Mouse (Mus musculus) limb, embryonic 11.5 days (tissue): Measurements from ENCODE around the gene Ipo4. TPM values are rescaled to one million over a fixed set of nuclear protein-coding genes. Genes with fewer than 3 reads are reported as not detected.

Source experiments
- ATAC-seq: fragments of 200-750 bp; cut with Nextera tagmentation; 2 replicates; pipeline ENCODE4 v1.8.0; 2017; ENCODE audit warnings: low read depth; ENCODE audit not compliant: insufficient number of reproducible peaks, low FRiP score, low TSS enrichment
- DNase-seq: peaks from one replicate; pipeline ENCODE4 v3.0.0-alpha.2; 2015; ENCODE audit warnings: low spot score
- H3K27ac ChIP-seq: fragments of 300-500 bp; sonication (generic); replicated peaks from 2 replicates; pipeline ENCODE4 v1.5.1; 2014; ENCODE audit warnings: low read depth, mild to moderate bottlenecking, low read length
- H3K27me3 ChIP-seq: fragments of 300-500 bp; sonication (generic); 2 replicates; pipeline ENCODE4 v1.6.1; 2014; ENCODE audit warnings: mild to moderate bottlenecking, low read length, mixed read lengths; ENCODE audit not compliant: control insufficient read depth, insufficient read depth
- H3K36me3 ChIP-seq: fragments of 300-500 bp; sonication (generic); 2 replicates; pipeline ENCODE4 v1.6.1; 2014; ENCODE audit warnings: mild to moderate bottlenecking, low read length, moderate library complexity, mixed read lengths; ENCODE audit not compliant: control insufficient read depth, insufficient read depth
- H3K4me1 ChIP-seq: fragments of 300-500 bp; sonication (generic); 2 replicates; pipeline ENCODE4 v1.6.1; 2014; ENCODE audit warnings: low read length, mixed read lengths; ENCODE audit not compliant: control insufficient read depth, insufficient read depth
- H3K4me2 ChIP-seq: fragments of 300-500 bp; sonication (generic); 2 replicates; pipeline ENCODE4 v1.6.1; 2014; ENCODE audit warnings: low read depth, mild to moderate bottlenecking, moderate library complexity; ENCODE audit not compliant: severe bottlenecking
- H3K4me3 ChIP-seq: fragments of 300-500 bp; sonication (generic); 2 replicates; pipeline ENCODE4 v1.5.1; 2014; ENCODE audit warnings: low read depth, low read length
- H3K9ac ChIP-seq: fragments of 300-500 bp; sonication (generic); 2 replicates; pipeline ENCODE4 v1.6.1; 2014; ENCODE audit warnings: mild to moderate bottlenecking, low read length
- H3K9me3 ChIP-seq: fragments of 300-500 bp; sonication (generic); 2 replicates; pipeline ENCODE4 v1.6.1; 2016; ENCODE audit warnings: low read length; ENCODE audit not compliant: control insufficient read depth
- WGBS: fragments of 180-500 bp; shearing (Covaris S2); extraction: QIAGEN DNeasy Blood & Tissue Kit; methylation state at CpG from one replicate; pipeline ENCODE4 v1.1.7; 2014; 5-methylcytosine and 5-hydroxymethylcytosine counted together
- polyA plus RNA-seq: library from polyadenylated mRNA; unstranded; fragments of >200 nt; fragmentation: Nextera tagmentation; extraction: Ambion mirVana; gene quantifications from 2 replicates; pipeline ENCODE4 v1.2.1, GENCODE M21; 2014

Gene Ipo4
- polyA plus RNA-seq, 1 experiment from 2014 or later: 100 TPM

DNA sequence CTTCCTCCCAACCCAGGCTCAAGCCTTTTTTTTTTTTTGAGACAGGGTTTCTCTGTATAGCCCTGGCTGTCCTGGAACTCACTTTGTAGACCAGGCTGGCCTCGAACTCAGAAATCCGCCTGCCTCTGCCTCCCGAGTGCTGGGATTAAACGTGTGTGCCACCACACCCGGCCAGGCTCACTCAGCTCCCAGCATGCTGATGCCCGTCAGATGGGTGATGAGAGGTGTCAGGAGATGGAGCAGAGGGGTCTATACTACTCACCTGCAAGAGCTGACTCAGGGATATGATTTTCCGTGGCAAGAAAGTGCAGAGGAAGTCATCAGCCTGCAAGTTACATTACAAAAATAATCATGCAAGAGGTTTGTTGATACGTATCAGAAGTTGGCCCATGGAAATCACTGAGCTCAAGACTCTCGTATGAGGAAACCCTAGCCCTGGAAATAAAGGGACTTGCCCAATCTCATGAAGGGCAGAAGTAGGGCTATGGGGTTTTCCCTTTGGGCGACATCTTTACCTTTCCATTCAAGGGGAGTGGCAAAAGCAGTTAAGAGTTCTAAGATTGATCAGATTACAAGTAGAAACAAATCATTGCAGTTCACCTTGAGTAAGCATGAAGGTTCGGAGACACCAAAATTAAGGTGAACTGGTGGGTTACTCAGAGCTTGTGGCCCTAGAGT, 45.8 kb downstream of the Ipo4 start:
- ATAC-seq (no peak), DNase-seq (no peak)
- H3K27me3 ChIP-seq: no peaks in the 10 kb centered on the region
- H3K4me2 ChIP-seq: peak overlapping the region; percentile 92
- peaks cover 2% of the 10 kb centered on the region; the same call in 1 of the 2 replicates for H3K36me3 ChIP-seq
- H3K9me3 ChIP-seq: no peaks in the 10 kb centered on the region
- H3K9ac ChIP-seq: peak overlapping the region; percentile 28
- peak overlapping the region; percentile 97 for H3K4me3 ChIP-seq
- WGBS: 88% methylated on average over 11 of the region's 11 CpGs
- H3K27ac ChIP-seq: no peak overlapping the region
- H3K4me1 ChIP-seq: peaks cover 6% of the 10 kb centered on the region; the same call in 1 of the 2 replicates

DNA sequence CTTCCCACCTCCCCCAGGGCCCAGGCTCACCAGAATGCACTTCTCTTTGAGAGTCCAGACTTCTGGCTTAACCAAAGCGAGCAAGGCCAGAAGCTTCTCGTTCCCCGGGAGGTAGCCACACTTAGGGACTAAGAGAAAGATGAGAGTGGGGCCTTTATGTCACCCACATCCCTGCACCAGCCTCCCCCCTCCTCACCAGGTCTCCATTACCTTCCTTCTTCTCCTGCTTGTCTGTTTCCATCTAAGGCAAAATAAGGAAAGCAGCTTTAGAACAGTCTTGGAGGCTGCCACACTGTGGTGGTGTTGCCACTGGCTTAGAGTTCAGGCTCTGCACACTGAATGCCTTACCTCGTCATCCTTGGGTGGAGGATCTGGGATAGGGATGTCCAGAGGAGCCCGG, 46.5 kb downstream of the Ipo4 start:
- Histone ChIP-seq H3K4me3 (no peak overlapping the region), H3K36me3 (peaks cover 2% of the 10 kb centered on the region; the same call in 1 of the 2 replicates), H3K9ac (no peak overlapping the region), H3K9me3 (no peaks in the 10 kb centered on the region), H3K4me2 (no peak overlapping the region), H3K27ac (no peak overlapping the region), H3K27me3 (no peaks in the 10 kb centered on the region), H3K4me1 (peaks cover 6% of the 10 kb centered on the region; the same call in 1 of the 2 replicates)
- ATAC-seq (no peak), DNase-seq (no peak)
- 90% methylated on average over 5 of the region's 5 CpGs for WGBS

DNA sequence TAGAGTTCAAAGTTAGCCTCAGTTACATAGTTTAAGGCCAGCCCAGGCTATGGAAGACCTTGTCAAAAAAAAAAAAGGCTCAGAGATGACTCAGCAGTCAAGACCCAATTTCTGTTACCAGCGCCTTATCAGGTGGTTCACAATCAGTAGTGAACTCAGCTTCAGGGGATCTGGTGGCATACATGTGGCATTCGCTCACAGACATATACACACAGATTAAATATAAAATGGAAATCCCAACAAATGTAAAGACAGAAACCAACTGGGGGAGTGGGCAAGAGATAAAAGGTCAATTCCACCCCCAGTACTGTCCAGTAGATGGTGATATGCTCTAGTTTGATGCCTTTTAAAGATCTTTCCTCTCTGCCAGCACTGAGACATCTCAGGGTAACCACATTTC, 49.6 kb downstream of the Ipo4 start:
- no peak for DNase-seq
- Histone ChIP-seq H3K36me3 (peaks cover 3% of the 10 kb centered on the region; the same call in 1 of the 2 replicates), H3K27ac (no peak overlapping the region), H3K4me2 (no peak overlapping the region), H3K4me3 (no peak overlapping the region), H3K9me3 (no peaks in the 10 kb centered on the region), H3K4me1 (no peaks in the 10 kb centered on the region), H3K9ac (no peak overlapping the region), H3K27me3 (no peaks in the 10 kb centered on the region)
- ATAC-seq: no peak
- WGBS: 90% methylated on average over 2 of the region's 2 CpGs

DNA sequence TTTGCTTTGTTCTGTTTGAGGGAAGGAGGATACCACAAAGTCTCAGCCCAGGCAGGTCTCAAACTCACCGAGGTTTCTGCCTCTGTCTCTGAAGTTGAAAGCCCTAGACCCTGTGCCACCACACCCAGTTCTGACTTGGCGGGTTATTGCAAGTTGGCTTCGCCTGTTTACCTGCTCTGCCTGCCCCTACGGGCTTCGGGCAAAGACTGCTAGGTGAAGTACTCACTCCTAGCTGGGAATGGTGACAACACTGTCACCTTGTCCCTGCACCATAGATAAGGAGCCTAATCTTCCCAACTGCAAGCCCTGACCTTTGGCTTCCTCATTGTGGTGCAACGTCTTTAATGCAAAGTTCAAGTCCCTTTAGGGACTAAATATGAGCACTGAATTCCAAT, 50.2 kb downstream of the Ipo4 start:
- H3K4me1 ChIP-seq: no peaks in the 10 kb centered on the region
- no peaks in the 10 kb centered on the region for H3K9me3 ChIP-seq
- no peak overlapping the region for H3K4me3 ChIP-seq
- ATAC-seq: no peak
- H3K36me3 ChIP-seq: peaks cover 3% of the 10 kb centered on the region; the same call in 1 of the 2 replicates
- H3K27me3 ChIP-seq: no peaks in the 10 kb centered on the region
- 49% methylated on average over 6 of the region's 6 CpGs for WGBS
- no peak overlapping the region; the same call in 1 of the 2 replicates for H3K4me2 ChIP-seq
- H3K9ac ChIP-seq: no peak overlapping the region
- no peak for DNase-seq
- H3K27ac ChIP-seq: no peak overlapping the region

DNA sequence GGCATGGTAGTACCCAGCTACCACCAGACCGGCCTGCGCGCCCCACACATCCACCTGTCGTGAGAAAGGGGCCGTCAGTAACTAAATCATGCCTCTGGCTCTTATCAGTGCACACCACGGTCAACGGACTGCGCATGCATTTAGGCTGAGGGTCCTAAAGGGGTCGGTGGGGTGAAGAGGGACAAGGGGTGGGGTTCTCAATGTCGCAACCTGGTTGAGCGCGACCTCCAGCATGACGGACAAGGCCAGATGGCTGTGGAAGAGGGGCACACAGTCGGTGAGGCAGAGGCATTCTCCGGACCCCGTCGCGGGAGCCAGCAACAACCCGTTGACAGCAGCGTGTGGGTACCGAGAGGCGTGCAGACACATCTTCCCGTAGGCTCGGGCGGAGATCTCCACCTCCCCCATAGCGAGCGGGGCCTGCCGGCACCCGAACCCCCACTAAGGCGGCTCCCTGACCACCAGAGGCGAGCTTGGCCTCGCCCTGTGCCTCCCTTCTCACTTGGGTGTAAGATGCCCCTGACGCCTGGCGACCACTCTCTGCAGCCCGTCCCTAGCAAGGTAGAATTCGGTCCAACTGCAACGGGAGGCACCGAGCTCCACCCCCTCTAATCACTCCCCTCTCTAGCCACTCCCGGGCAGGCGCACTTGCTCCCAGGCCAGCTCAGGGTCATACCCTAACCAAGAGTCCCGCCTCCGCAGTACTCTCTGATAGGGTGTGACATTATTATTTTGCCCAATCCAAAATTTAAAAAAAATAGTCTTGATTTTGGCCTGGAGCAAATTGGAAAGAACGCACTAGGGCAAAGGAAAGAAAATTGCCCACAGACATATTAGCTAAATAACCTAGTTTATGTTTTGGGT, 50.8 kb downstream of the Ipo4 start, which contains the start of gene Emc9:
Gene Emc9, minus strand, starts transcription at position 601 of the 864 bp plus-strand sequence.
- Histone ChIP-seq H3K9ac (peak within 1 kb of the TSS; percentile 49), H3K4me1 (no peaks in the 10 kb centered on the region), H3K27me3 (no peaks in the 10 kb centered on the region), H3K4me3 (peak within 1 kb of the TSS; percentile 46), H3K27ac (no peak within 1 kb of the TSS), H3K9me3 (no peaks in the 10 kb centered on the region), H3K36me3 (peaks cover 3% of the 10 kb centered on the region; the same call in 1 of the 2 replicates), H3K4me2 (peak within 1 kb of the TSS; percentile 87)
- WGBS: under 1% methylated on average over 43 of the region's 43 CpGs
- peak; percentile 61; the same call in 1 of the 2 replicates for ATAC-seq
- peak; percentile 63 for DNase-seq

DNA sequence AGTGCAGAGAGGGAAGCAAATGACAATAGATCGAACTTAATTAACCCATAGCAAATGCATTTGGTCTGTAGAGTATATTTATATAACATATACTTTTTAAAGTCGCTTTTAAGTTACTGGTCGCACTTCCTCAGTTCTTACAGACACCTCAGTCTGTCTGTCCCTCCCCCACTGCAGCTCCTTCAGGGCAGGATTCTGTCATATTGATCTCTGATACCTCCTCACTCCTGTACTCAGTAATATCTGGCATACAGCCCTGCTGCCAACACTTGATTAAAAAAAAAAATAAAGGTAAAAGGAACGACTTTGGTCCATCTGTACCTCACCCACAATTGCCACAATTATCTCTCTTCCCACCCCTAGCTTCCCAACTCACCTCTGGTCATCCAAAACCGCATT, 51.5 kb downstream of the Ipo4 start:
- 43% methylated on average over 5 of the region's 5 CpGs for WGBS
- Histone ChIP-seq H3K36me3 (peaks cover 3% of the 10 kb centered on the region; the same call in 1 of the 2 replicates), H3K27ac (no peak overlapping the region), H3K4me3 (peak overlapping the region; percentile 46), H3K9ac (no peak overlapping the region; the same call in 1 of the 2 replicates), H3K4me1 (no peaks in the 10 kb centered on the region), H3K9me3 (no peaks in the 10 kb centered on the region), H3K27me3 (no peaks in the 10 kb centered on the region), H3K4me2 (peak overlapping the region; percentile 87)
- no peak for ATAC-seq
- DNase-seq: no peak

DNA sequence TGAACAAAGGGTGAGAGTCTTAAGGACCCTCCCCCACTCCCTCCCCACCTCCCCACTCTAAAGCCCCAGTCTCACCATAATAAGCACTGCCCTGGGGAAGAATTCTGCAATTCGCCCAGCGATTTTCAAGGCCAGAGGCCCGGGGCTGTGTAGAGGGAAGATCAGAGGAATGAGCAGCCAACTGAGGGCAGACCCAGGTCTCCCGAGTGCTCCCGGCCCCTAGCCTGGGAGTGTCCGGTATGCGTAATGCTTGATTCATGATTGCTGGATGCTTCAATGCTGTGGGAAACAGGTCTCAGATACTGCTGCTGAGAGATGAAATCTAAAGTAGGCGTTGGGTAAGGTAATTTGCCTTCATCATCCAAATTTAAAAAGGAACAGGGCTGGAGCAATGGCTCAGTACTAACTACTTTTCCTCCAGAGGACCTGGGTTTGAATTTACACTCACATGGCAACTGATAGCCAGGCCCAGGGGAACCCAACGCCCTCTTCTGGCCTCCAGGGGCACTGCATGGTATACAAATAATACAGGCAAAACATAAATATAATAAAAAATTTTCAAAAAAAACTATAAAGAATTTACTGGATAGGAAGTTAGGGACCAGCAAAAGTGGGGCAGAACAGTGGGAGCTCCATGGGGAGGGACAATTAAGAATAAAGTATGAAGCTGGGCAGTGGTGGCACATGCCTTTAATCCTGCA, 53.6 kb downstream of the Ipo4 start:
- no peaks in the 10 kb centered on the region for H3K27me3 ChIP-seq
- no peak for ATAC-seq
- no peak overlapping the region for H3K9ac ChIP-seq
- 78% methylated on average over 9 of the region's 9 CpGs for whole genome bisulfite sequencing
- H3K9me3 ChIP-seq: no peaks in the 10 kb centered on the region
- H3K4me1 ChIP-seq: peaks cover 9% of the 10 kb centered on the region; the same call in 1 of the 2 replicates
- H3K4me2 ChIP-seq: no peak overlapping the region
- DNase-seq: no peak
- peaks cover 3% of the 10 kb centered on the region; the same call in 1 of the 2 replicates for H3K36me3 ChIP-seq
- no peak overlapping the region for H3K27ac ChIP-seq
- no peak overlapping the region for H3K4me3 ChIP-seq

DNA sequence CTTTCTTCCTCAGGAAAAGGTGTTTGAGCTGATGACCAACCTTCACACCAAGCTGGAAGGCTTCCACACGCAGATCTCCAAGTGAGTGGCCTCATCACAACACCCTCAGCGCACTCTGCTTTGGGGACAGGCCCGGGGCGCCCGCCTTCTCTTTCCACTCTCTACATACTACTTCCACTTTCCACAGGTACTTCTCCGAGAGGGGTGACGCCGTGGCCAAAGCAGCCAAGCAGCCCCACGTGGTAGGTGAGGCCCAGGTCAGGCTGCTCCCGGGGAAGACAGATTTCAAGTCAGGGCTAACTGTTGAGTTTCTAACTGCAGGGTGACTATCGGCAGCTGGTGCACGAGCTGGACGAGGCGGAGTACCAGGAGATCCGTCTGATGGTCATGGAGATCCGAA, 55.0 kb downstream of the Ipo4 start:
- Histone ChIP-seq H3K9ac (no peak overlapping the region; the same call in 1 of the 2 replicates), H3K9me3 (no peaks in the 10 kb centered on the region), H3K27me3 (no peaks in the 10 kb centered on the region), H3K4me3 (no peak overlapping the region), H3K27ac (no peak overlapping the region), H3K4me1 (peaks cover 9% of the 10 kb centered on the region; the same call in 1 of the 2 replicates), H3K4me2 (no peak overlapping the region), H3K36me3 (peaks cover 3% of the 10 kb centered on the region; the same call in 1 of the 2 replicates)
- WGBS: 90% methylated on average over 16 of the region's 16 CpGs
- DNase-seq: no peak
- ATAC-seq: no peak
